Mouse (Mus musculus): ENCODE data around the gene Trpm6.

Gene Trpm6

DNA sequence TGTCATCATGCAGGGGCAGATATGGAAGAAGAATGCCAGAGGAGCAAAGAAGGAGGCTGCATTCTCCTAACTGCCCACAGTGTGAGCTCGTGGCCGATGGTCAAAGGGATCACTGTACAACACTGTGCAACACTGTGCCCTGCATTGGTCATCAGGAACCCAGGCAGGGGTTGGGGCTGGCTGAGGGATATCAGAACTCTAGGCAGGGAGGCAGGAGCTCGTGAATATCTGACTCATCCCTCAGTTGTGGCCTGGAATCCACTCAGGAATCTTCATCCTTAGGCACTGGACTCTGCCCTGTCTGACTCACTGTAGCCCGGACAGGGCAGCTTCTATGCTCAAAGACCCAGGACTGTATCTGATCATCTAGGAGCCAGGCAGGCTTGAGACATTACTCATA is 140.4 kb downstream of the Trpm6 start:
- no peak for DNase-seq

DNA sequence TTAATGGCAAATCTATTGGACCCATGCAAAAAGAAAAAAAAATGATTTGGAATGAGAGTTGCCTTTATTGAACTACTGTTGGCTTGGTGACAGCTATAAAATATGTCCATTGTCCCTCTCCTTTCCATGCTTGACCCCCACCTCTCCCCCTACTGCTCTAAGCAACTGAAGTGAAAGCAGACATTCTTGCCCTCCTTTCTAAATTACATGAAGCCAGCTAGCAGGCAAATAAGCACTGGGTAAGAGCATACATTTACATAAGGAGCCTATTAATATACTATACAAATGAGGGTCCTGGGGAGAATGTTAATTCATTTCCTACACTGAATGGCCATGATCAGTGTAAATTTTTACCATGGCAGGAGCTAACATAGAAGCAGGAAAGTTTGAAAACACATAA is 148.5 kb downstream of the Trpm6 start:
- DNase-seq = no peak

DNA sequence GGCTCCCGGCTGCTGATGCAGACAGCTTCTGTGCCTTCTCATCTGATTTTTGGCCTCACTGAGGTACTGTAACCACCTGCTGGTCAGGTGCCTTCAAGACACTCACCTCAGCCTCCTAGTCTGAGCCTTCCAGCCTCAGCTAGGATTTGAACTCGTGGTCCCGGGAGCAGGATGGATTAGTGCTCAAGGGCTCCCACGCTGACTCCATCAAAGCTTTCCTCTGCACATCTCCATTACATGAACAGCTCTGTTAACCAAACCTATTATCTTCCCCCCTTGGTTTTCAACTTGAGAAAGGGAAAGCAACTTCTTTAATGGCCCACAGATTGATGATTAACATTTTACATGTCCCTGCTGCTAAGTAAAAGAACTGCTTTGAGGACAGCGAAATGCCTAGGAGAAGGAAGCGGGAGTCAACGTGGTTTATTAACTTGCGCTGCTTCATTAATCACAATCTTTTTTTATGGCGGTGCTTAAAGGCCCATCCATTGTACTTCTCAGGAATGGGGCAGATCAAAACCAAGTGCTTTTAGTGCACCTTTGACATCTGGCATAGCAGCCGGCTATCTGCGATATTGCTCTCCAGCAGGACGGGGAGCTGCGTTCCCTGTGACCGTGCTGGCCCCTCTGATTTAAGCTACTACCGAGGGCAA is 152.4 kb downstream of the Trpm6 start:
- DNase-seq = no peak

DNA sequence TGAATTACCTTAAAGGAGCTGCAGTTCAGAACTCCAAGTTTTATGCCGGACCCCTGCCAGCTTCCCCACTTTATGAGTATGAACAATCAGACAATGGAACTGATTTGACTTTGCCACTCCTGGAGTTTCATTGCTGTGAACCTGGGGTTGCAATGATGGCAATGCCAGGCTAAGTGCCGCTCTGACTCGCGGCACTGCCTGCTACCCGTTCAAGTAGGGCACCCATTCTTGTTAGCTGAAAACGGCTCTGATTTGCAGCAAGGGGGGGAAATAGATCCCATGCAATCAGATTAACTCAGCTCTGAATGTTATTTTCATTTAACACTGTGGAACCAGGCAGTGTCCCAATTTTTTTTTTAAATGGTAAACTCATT is 152.9 kb downstream of the Trpm6 start:
- no peak for DNase-seq

DNA sequence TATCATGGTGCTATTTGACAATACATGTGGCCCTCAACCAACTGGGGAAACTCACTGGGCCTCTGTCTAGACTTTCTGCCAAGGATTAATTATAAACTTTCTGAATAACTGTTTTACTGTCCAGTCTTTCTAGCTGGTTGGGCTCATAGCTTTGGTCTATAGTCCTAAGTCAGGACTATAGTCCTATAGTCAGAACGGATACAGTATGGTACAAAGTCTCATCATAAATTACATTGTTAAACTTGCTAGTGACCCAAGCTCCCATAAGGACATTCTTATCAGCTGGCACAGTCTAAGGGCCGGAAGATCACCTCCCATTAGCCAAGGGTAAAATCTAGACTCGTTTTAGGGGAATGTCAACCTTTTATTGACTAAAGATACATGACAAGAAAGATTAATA is 155.7 kb downstream of the Trpm6 start:
- DNase-seq = no peak

DNA sequence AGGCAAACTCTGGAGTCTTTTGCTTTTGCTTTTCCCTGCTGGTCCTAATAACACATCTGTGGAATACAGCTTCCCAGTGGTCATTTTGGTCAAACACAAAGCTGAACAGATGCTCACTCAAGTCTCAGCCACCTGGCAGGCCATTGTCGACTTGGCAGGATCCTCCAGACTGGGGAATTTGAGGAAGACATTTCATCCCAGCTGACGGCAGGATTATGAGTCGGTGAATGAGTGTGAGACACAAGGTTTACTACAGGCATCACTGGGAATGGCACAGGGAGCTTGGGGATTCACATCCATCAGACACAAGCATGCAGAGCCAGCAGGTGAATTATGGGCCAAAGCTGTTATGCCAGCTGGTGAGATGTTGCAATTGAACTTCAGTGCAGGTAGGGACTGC is 159.9 kb downstream of the Trpm6 start:
- no peak for DNase-seq

DNA sequence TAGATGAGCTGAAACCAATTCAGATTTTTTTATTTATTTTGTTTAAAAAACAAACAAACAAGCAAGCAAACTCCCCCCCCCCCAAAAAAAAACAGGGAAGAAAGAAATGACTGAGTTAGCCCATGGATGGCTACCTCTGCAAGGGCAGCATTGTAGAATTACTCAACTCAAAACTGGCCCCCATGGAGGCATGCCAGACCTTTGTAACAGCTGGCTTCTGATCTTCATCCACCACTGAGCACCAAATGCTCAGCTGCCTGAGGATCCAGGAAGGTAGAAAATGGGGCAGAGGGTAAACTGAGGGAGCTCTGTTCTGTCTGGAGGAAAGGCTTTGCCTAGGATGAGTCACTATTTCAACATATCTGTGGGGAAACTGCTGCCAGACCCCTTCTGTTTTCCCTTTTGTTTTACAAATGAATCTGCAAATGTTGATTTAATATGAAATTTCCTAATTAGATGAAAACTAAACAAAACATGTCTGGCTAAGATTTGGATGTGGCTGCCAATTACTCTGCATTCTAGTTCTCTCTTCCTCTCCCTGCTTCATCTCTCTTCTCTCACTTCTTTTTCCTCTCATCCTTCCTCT is 162.1 kb downstream of the Trpm6 start:
- no peak for DNase-seq

DNA sequence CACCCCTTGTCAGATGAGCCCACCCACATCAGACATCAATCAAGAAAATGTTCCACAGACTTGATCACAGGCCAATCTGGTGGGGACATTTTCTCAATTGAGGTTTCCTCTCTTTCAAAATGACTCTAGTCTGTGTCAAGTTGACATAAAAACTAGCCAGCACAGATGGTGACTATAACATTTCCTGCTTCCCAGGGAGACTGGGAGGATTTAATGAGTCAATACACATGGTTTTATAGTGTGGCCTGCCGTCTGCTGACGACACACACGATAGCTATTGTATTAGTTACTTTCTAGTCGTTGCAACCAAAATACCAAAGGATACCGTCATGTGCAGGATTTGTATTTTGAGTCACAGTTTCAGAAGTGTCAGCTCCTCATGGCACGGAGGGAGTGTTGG is 191.6 kb downstream of the Trpm6 start:
- no peak for DNase-seq
